Mouse (Mus musculus) hindlimb bud, embryonic 11.5 days (tissue): ENCODE measurements around the gene Gm43738.

Experiments
- DNase-seq: peaks from one replicate; pipeline ENCODE4 v3.0.0-alpha.2; 2012; ENCODE audit warnings: low read depth, low spot score; ENCODE audit errors: extremely low spot score

Gene Gm43738

DNA sequence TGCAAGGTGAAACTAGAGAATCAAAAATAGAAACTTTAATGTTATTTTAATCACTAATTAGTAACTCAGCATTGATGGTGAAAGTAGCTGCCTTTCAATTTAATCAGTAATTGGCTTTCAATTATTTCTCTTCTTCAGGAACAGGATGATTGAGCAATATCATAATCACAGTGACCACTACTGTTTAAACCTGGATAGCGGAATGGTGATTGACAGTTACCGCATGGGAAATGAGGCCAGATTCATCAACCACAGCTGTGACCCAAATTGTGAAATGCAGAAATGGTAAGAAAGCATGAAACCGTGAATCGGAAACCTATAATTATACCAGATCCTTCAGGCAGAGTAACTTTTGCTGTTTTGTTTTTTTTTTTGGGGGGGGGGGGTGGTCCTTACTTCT, 57.5 kb downstream of the Gm43738 start:
- no peak for DNase-seq
